Mouse (Mus musculus) skeletal muscle tissue, adult 2 months (tissue): ENCODE measurements around the gene Lpin2.

Experiments
- DNase-seq: peaks from one replicate; pipeline ENCODE4 v3.0.0-alpha.2; 2012; ENCODE audit warnings: low read depth, low spot score

Gene Lpin2

DNA sequence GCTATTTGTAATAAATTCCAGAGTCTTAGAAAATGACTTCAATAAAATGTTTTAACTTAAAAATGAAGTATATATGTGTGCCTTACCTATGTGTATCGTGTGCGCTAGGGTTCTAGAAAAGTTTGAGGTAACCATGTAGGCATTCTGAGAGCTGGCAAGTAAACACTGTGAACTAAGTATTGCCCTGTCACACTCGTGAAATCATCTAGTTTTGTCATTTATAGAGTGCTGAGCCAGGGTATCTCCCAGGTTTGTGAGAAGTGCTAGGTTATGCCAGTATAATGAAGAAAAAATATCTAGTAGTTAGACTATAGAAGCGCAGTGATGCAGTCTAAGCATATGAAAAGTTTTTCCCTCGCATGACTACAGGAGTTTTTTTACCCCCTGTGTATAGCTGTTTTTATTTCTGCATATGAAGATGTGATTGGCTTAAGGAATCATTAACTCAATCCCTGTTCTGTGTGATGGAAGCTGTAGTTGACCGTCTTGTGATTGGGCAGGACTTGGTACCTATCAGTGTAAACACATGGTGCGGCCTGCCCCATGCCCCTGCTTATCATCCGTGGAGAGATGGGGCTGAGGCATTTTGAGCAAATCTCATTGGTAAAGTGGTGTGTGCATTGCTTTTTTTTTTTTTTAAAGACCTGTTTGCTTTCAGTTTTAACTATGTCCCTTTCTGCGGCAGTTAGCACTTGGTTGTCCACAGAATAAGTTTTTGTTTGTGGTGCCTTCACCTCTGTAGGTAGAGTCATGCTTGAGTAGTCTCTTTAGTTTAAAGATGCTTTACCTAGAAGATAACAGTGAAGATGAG, 21.8 kb downstream of the Lpin2 start:
- DNase-seq = no peak

DNA sequence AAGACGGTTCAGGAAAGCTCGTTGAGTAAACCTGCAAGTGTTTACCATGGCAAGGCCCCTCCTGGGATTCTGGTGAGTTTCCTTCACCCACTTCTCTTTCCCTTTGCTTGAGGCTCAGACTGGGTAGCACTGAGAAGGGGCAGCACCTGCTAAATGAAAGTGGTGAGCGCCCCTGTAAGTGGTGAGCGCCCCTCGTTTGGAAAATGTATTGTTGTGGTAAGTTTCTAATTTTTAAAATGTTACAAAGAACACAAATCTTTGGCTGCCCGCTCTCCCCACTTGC, 22.4 kb downstream of the Lpin2 start:
- no peak for DNase-seq

DNA sequence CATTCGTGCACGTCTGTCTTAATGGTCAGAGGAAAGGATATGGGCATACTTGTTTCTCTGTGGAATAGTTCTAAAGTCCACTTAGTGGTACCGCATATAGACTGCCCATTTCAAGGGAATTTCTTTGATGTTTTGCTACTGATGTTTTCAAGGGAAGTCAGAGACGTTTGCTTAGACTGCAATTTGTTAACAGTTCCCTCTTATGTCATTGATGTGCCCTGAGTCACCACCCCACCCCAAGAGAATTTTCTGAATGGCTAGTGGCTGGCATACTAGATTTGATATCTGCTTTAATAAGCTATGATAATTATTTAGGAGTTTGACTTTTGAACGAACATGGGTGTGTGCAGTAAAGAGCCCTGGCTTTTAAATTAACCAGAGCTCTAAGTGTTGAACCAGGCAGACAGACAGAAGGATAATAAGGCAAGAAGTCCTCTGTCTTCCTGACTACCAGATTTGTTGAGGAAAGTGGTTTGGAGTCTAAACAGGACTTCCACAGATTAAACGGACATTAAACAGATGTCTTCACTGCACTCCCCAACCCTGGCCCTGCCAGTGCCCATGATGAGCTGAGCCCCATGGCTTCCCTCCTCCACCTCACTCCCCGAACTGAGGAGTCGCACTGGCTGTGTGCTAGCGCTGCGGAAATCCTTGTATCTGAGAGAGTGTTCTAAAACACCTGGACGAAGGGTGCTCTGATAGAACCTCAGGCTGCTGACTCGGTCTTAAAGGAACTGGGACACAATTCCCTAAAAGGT, 24.0 kb downstream of the Lpin2 start:
- DNase-seq = no peak

DNA sequence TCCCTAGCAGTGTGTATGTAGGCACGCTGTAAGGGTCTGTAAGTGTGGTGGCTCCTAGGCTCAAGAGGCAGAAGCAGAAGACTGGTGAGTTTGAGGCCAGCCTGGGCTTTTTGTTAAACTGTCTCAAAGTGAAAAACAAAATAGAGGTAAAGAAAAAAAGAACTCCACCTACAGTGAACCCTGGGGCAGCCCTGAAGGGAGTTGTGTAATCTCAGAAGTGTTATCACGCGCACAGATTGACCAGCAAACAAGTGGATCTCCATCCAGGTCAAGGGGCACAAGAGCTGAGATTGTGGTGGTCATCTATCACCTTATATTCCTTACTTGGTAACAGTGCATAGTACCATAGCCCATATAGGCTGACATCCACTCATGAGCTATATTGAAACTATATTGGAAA, 24.9 kb downstream of the Lpin2 start:
- DNase-seq = no peak

DNA sequence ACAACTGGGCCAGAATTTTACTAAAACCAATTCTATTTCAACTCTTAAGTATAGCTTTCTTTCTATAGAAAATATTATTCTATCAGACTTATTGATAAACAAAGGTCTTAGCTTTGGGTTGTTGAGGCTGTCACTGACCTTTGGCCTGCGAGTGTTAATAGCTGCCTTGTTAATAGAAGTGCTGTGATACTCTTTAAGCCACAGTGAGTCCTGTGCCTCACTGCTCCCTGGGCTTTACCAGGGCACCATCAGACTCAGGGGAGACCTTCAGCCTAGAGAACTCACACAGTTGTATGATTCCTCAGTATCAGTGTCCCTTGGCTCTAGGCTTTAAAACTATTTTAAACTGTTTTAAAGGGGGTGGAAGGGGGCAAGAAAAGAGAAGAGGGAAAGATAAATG, 26.0 kb downstream of the Lpin2 start:
- DNase-seq = no peak

DNA sequence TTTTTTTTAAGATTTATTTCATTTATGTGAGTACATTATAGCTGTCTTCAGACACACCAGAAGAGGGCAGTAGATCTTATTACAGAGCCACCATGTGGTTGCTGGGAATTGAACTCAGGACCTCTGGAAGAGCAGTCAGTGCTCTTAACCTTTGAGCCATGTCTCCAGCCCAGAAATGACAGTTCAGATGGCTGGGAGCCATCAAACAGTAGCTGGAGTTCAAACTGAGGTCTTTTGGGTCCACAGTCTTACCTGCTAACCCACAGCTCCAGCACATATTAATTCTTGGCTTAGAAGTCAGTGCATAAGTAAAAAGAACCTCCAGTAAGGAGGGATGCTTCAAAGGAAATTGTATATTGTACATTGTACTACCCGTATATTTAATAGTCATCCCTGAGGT, 26.6 kb downstream of the Lpin2 start:
- DNase-seq = no peak

DNA sequence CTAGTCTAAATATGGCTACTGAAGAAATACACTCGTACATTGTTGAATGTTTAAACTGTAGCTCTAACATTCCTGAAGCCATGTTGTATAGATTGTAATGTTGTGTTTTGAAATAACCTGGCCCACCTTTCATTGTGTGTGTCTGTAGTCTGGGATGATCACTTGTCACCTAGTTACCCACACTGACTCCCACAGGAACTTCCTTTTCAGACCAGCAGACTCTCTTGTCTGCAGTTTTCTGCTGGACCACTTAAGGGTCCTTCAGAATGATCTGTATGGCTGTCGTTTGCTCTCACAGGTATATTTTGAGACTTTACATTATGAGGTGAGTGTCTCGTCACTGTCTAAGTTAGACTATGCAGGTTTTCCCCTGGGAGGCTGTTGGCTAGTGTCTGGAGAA, 27.6 kb downstream of the Lpin2 start:
- no peak for DNase-seq

DNA sequence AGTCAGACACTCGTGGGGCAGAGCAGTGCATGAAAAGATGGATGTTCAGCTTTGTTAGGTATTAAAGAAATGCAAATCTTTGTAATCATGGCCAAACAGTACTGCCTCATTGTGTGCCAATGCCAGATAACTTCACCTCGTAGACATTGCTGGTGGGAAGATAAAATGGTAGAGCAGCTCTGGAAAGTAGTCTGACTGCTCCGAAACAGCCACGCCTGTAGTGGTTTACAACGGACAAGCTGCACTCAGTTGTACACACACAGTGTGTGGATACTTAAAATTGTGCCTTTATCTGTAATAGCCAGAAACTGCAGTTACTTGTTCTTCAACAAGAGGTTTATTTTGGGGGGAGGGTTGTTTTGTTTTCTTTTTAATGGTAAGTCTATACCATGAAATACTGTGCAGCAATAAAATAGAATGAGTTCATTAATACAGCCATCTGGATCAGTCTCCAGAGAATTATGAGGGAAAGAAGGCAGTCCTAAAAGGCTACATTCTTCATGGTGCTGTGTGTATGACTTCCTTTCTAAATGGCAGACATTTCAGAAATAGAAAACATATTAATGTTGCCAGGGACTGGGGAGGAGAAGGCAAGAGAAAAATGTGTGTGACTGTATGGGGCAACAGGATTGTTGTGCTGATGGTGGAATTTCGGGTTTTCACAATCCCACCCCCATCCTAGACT, 29.7 kb downstream of the Lpin2 start:
- DNase-seq = no peak

DNA sequence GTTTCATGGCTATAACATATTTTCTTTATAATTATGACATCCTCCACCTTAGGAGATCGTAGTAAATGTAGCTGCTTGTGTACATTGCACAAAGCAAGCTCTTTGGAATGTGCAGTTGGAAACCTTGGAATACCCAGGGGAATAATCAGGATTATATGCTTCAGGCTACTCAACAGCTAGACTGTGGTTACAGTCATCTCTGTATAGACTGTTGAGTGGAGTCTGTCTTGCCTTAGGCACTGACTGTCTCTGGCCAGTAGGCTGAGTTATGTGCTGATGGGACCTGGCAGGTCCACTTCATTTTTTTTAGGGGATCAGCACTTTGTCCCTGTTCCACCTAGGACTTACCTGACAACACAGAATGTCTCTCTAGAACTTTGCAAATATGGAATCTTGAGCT, 31.3 kb downstream of the Lpin2 start:
- DNase-seq = no peak

DNA sequence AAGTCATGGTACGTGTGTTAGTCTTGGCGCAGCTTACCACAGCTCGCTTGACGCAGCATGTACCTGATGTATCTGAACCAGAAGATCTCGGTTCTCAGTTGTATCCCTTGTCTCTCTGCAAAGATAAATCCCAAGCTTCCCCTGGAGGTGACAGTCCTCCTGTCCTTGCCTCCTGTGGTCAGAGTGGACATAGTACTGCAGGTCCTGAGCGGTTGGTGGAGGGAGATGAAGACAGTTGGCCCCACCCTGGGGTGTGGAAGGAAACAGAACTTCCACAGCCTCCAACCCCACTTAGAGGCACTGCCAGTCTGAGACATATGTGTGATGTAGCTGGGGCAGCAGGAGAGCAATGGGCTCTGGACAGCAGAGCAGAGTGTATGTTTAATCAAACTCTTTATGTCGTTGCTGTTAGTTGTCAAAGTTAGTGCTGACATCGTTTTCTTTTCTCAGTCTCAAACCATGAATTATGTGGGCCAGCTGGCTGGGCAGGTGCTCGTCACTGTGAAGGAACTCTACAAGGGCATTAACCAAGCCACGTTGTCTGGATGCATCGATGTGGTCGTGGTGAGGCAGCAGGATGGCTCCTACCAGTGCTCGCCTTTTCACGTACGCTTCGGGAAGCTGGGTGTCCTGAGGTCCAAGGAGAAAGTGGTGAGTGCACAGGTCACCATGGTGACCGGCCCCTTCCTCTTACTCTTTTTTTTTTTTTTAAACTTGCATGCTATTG, 32.3 kb downstream of the Lpin2 start:
- DNase-seq = no peak

DNA sequence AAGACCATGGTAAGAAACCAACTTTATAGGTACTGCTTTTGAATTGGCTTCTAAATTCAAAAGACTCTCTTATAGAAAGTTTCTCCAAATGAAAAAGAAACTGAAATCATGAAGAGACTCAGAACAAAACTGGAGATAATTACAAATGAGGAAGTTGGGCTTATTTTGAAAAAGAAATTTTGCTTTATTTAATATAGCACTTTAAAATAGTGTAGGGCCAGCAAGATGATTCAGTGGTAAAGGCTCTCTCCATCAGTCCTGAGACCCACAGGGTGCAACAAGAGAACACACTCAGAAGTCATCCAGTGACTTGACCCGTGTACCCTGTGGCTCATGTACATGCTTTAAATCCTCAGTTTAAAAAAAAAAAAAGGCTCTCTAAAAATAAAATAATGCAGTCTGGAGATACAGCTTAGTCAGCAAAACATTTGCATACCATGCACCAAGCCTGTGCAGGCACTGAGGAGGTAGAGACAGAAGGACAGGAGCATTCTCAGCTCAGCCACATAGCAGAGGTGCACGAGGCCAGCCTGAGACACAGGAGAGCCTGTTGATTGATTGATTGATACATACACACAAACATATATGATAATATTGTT, 33.0 kb downstream of the Lpin2 start:
- DNase-seq = no peak

DNA sequence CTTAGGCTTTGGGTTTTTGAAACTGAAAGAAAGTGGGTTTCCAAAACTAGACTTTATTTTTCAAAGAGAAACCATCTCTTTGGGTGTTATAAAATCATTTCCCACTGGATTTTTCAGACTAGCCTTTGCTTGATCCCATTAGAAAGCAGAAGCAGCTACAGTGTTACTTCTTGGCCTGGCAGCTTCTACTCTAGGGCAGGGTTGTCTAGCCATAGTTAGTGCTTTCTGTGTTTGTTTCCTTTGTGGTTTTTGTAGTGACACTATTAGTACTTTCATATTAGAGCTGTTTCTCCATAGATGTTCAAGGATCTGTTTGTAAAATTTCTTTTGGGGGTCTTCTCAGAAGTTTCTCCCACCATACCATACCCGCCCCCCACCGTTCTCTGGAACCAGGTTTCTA, 33.9 kb downstream of the Lpin2 start:
- no peak for DNase-seq

DNA sequence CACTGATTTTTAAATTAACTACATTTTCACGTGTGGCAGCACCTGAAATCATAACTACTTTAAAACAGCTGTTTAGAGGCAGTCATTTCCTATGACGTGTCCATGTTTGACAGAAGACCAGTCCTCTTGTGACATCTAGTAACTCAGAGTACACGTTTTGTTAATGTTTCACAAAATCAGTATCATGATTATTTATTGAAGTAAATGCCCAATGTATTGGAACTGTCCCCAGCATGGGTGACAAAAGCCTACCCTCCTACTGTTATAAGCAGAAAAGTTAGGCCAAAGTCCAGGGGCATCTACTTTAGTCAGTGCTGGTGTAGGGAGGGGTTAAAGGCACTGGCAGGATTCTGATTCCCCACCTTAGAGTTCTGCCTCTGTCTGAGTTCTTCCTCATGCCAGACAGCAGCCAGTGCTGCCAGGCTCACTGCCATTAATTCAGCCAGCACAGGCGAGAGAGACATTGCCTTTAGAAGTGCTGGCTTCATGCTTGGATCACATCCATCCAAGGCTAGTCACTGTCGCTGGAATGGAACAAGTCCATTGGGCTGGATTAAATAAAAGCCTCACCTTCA, 34.8 kb downstream of the Lpin2 start:
- no peak for DNase-seq

DNA sequence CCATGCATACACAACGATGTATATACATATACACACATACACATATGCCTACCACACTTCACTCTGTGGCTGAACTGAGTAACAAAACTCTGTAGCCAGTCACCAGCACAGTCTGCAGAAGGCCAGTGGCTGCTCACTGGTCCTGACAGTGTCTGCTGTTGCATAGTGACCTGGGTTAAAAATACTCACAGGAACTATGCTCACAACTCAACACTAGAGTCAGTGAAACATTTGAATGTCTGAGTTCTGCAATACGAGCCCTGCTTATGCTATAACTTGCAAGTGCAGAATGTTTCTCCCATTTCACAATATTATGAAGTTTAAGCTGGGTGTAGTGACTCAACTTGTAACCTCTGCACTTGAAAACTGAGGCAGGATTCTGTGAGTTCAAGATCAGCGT, 39.0 kb downstream of the Lpin2 start:
- no peak for DNase-seq

DNA sequence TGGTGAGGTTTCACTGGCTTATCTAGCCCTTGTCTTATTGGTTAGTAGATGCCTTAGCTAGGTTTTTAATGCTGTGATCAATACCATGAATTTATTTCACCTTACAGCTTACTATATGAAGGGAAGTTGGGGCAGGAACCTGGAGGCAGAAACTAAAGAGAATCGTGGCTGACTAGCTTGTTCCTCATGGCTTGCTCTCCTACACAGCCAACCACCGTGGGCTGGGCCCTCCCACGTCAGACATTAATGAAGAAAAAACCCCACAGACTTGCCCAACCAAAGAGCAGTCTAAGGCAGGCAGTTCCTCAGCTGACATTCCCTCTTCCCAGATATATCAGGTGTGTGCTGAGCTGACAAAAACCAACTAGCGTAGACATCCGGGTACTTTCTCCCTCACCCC, 41.3 kb downstream of the Lpin2 start:
- no peak for DNase-seq

DNA sequence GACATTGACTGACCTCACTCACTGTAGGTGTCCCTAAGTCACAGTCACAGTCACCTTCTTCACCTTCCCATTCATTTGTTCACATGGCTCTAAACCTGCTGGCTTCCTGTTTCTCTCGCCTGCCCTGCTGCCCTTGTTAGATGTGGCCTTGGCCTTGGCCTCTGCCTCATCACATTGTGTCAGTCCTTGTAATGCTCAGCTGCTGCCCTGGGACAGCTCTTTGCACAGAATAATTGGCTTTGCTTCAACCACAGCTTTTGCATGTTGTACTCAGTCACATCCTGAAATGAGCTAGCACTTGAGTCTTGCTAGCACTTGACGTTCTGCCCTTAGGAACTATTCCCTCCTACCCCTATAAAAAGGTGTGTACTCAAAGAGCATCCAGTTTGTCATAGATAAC, 42.2 kb downstream of the Lpin2 start:
- no peak for DNase-seq

DNA sequence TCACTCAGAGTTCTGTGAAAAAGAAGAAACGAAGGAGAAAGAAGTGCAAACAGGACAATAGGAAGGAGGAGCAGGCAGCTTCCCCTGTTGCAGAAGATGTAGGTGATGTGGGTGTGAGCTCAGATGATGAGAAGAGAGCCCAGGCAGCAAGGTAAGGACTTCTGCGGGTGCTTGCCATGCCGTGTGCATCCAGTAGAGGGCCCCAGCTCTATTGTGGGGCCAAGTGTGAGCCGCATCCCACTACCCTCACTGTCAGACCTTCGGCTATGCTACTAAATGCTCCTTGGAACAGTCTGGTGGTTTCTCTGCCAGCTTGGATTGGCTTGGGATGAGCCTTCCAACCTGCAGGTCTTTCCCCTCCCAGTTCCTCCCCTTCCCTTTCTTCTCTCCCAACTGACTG, 42.7 kb downstream of the Lpin2 start:
- DNase-seq = no peak

DNA sequence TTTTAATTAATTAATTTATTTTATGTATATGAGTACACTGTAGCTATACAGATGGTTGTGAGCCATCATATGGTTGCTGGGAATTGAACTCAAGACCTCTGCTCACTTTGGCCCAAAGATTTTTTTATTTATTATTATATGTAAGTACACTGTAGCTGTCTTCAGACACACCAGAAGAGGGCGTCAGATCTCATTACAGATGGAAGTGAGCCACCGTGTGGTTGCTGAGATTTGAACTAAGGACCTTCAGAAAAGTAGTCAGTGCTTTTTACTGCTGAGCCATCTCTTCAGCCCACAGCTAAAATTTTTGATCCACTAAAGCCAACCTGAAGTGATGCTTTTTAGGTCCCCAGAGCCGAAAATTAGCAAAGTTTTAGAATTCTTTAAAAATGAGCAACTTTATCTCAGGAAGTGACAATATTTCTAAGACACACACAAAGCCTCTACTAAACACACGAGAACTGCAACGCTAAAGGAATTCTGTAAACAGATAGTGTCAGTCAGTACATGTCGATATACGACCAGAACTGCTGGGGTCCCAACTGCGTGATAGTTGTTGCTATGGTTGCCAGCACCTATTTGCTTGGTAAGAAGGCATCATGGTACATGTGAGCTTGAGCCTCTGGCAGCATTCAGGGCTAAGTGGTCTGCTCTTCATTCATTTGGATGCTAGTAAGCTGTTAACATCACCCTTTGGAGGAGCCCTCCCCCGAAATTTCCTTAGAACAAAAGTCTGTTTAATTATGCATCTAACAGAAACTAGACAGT, 45.0 kb downstream of the Lpin2 start:
- DNase-seq = no peak

DNA sequence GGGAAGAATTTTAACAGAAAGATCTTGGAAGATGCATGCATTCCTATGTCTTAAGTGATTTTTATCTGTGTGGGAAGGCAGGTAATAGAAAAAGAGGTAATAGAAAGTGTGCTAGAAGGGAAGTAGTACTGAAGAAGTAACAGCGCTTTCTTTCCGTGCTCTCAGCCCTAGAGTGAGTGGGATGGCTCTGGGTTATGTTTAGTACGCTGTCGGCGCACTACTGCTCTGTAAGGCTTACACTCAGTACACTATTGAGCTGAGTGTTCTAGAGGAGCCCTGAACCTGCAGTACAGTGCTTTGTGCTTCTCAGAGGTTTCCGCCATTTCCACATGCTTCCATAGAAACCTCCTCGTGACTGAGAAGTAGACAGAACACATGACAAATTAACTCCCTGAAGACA, 46.3 kb downstream of the Lpin2 start:
- DNase-seq = no peak

DNA sequence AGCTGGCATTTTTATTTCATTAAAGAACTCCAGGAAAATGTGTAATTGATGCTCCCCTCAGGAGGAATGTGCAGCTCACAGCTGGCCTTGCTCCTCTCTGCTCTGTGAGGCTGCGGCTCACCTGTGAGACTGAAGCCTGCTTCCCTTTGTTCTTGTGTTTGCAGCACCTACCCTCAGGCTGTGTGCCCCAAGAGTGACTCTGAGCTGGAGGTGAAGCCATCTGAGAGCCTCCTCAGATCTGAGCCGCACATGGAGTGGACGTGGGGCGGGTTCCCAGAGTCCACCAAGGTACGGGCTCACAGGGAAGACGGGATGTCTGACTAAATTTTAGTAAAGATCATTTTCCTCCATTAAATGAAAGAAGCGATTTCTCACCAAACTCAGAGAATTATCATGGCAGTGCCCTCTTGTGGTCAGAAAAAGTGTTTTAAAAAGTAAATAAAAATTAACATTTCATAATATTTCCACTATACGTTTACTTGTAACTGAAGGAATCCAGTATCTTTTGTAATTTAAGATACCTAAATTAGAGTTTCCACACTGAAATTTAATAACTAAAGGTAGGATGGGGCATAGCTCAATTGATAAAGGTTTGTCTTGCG, 47.8 kb downstream of the Lpin2 start:
- no peak for DNase-seq
